Mouse (Mus musculus): ENCODE measurements around the gene Zfp574. TPM values are rescaled to one million over a fixed set of nuclear protein-coding genes. Genes with fewer than 3 reads are reported as not detected.
A peak's percentile ranks its signal among the peaks of the same experiment; 100 is the strongest.

The Zfp574 gene
- polyA plus RNA-seq, 1 experiment from 2014 or later = 19.9 TPM

GRCm38 (mm10) chr7:25063900-25064299 lies 8.5 kb upstream of the Zfp574 start:
- Histone ChIP-seq H3K4me2 (replicated peaks; ENCODE audit: low read depth, low read length) (no peak overlapping the region), H3K36me3 (ENCODE audit: control insufficient read depth, insufficient read depth, low read length) (peaks cover 13% of the 10 kb centered on the region), H3K9me3 (ENCODE audit: control insufficient read depth, low read length) (no peaks in the 10 kb centered on the region), H3K4me1 (replicated peaks; ENCODE audit: control insufficient read depth, insufficient read depth, low read length) (peaks cover 7% of the 10 kb centered on the region; the same call in 1 of the 2 replicates), H3K4me3 (ENCODE audit: low read depth, low read length) (no peak overlapping the region), H3K27ac (ENCODE audit: low read depth, low read length) (no peak overlapping the region), H3K9ac (ENCODE audit: low read depth, low read length) (no peak overlapping the region), H3K27me3 (ENCODE audit: control insufficient read depth, insufficient read depth, low read length) (no peaks in the 10 kb centered on the region)
- WGBS = 85% methylated on average over 8 of the region's 8 CpGs
- DNase-seq (ENCODE audit: low spot score) (no peak), ATAC-seq (ENCODE audit: low FRiP score) (no peak)

- H3K4me1 ChIP-seq (replicated peaks; ENCODE audit: control insufficient read depth, insufficient read depth, low read length) = peaks cover 16% of the 10 kb centered on the region
- H3K27ac ChIP-seq (ENCODE audit: low read depth, low read length) = no peak overlapping the region
- 96% methylated on average over 7 of the region's 7 CpGs for WGBS
- no peaks in the 10 kb centered on the region for H3K27me3 ChIP-seq (ENCODE audit: control insufficient read depth, insufficient read depth, low read length)
- H3K36me3 ChIP-seq (ENCODE audit: control insufficient read depth, insufficient read depth, low read length) = peaks cover 10% of the 10 kb centered on the region
- DNase-seq (ENCODE audit: low spot score) = no peak
- H3K4me3 ChIP-seq (ENCODE audit: low read depth, low read length) = no peak overlapping the region
- no peak overlapping the region for H3K4me2 ChIP-seq (replicated peaks; ENCODE audit: low read depth, low read length)
- ATAC-seq (ENCODE audit: low FRiP score) = no peak
- H3K9ac ChIP-seq (ENCODE audit: low read depth, low read length) = no peak overlapping the region
- H3K9me3 ChIP-seq (ENCODE audit: control insufficient read depth, low read length) = no peaks in the 10 kb centered on the region
Measured at GRCm38 (mm10) chr7:25067338-25067737, 5.0 kb upstream of the Zfp574 start.

GRCm38 (mm10) chr7:25067909-25068656 lies 4.3 kb upstream of the Zfp574 start:
- Histone ChIP-seq H3K27ac (ENCODE audit: low read depth, low read length) (peak overlapping the region; percentile 17; the same call in 1 of the 2 replicates), H3K27me3 (ENCODE audit: control insufficient read depth, insufficient read depth, low read length) (no peaks in the 10 kb centered on the region), H3K9ac (ENCODE audit: low read depth, low read length) (no peak overlapping the region), H3K36me3 (ENCODE audit: control insufficient read depth, insufficient read depth, low read length) (peaks cover 7% of the 10 kb centered on the region), H3K9me3 (ENCODE audit: control insufficient read depth, low read length) (no peaks in the 10 kb centered on the region), H3K4me2 (replicated peaks; ENCODE audit: low read depth, low read length) (0 out of 2 replicates have a peak overlapping the region, but pooled peaks have one; percentile 3), H3K4me1 (replicated peaks; ENCODE audit: control insufficient read depth, insufficient read depth, low read length) (peaks cover 17% of the 10 kb centered on the region), H3K4me3 (ENCODE audit: low read depth, low read length) (no peak overlapping the region)
- 88% methylated on average over 21 of the region's 22 CpGs for WGBS
- ATAC-seq (ENCODE audit: low FRiP score) = no peak; the same call in 1 of the 2 replicates
- DNase-seq (ENCODE audit: low spot score) = no peak

GRCm38 (mm10) chr7:25068724-25069123 lies 3.6 kb upstream of the Zfp574 start:
- H3K4me3 ChIP-seq (ENCODE audit: low read depth, low read length) = no peak overlapping the region
- WGBS = 4% methylated on average over 2 of the region's 2 CpGs
- no peak overlapping the region for H3K9ac ChIP-seq (ENCODE audit: low read depth, low read length)
- H3K4me2 ChIP-seq (replicated peaks; ENCODE audit: low read depth, low read length) = no peak overlapping the region
- H3K36me3 ChIP-seq (ENCODE audit: control insufficient read depth, insufficient read depth, low read length) = peaks cover 7% of the 10 kb centered on the region; the same call in 1 of the 2 replicates
- peak; percentile 39 for ATAC-seq (ENCODE audit: low FRiP score)
- peak; percentile 76 for DNase-seq (ENCODE audit: low spot score)
- peaks cover 22% of the 10 kb centered on the region for H3K4me1 ChIP-seq (replicated peaks; ENCODE audit: control insufficient read depth, insufficient read depth, low read length)
- no peaks in the 10 kb centered on the region for H3K27me3 ChIP-seq (ENCODE audit: control insufficient read depth, insufficient read depth, low read length)
- peak overlapping the region; percentile 17; the same call in 1 of the 2 replicates for H3K27ac ChIP-seq (ENCODE audit: low read depth, low read length)
- no peaks in the 10 kb centered on the region for H3K9me3 ChIP-seq (ENCODE audit: control insufficient read depth, low read length)

- Histone ChIP-seq H3K36me3 (ENCODE audit: control insufficient read depth, insufficient read depth, low read length) (0 out of 2 replicates have a peak, but pooled peaks cover 2% of the 10 kb centered on the region), H3K9me3 (ENCODE audit: control insufficient read depth, low read length) (no peaks in the 10 kb centered on the region), H3K4me1 (replicated peaks; ENCODE audit: control insufficient read depth, insufficient read depth, low read length) (peaks cover 27% of the 10 kb centered on the region), H3K27me3 (ENCODE audit: control insufficient read depth, insufficient read depth, low read length) (no peaks in the 10 kb centered on the region), H3K4me3 (ENCODE audit: low read depth, low read length) (peak overlapping the region; percentile 62), H3K9ac (ENCODE audit: low read depth, low read length) (peak overlapping the region; percentile 92), H3K4me2 (replicated peaks; ENCODE audit: low read depth, low read length) (peak overlapping the region; percentile 97), H3K27ac (ENCODE audit: low read depth, low read length) (peak overlapping the region; percentile 91)
- DNase-seq (ENCODE audit: low spot score) = peak; percentile 64
- 3% methylated on average over 10 of the region's 33 CpGs for WGBS
- ATAC-seq (ENCODE audit: low FRiP score) = peak; percentile 7; the same call in 1 of the 2 replicates
Measured at GRCm38 (mm10) chr7:25072716-25073390, 486 bp downstream of the Zfp574 start.

- H3K9me3 ChIP-seq (ENCODE audit: control insufficient read depth, low read length) = no peaks in the 10 kb centered on the region
- peaks cover 22% of the 10 kb centered on the region for H3K4me1 ChIP-seq (replicated peaks; ENCODE audit: control insufficient read depth, insufficient read depth, low read length)
- H3K36me3 ChIP-seq (ENCODE audit: control insufficient read depth, insufficient read depth, low read length) = no peaks in the 10 kb centered on the region
- DNase-seq (ENCODE audit: low spot score) (no peak), ATAC-seq (ENCODE audit: low FRiP score) (no peak)
- no peaks in the 10 kb centered on the region for H3K27me3 ChIP-seq (ENCODE audit: control insufficient read depth, insufficient read depth, low read length)
- H3K27ac ChIP-seq (ENCODE audit: low read depth, low read length) = peak overlapping the region; percentile 91; the same call in 1 of the 2 replicates
- H3K9ac ChIP-seq (ENCODE audit: low read depth, low read length) = no peak overlapping the region
- H3K4me3 ChIP-seq (ENCODE audit: low read depth, low read length) = no peak overlapping the region
- WGBS = 82% methylated on average over 8 of the region's 8 CpGs
- no peak overlapping the region for H3K4me2 ChIP-seq (replicated peaks; ENCODE audit: low read depth, low read length)
Measured at GRCm38 (mm10) chr7:25073924-25074323, 1.6 kb downstream of the Zfp574 start.

GRCm38 (mm10) chr7:25076296-25076662 lies 3.9 kb downstream of the Zfp574 start:
- Histone ChIP-seq H3K4me2 (replicated peaks; ENCODE audit: low read depth, low read length) (peak overlapping the region; percentile 46), H3K9me3 (ENCODE audit: control insufficient read depth, low read length) (no peaks in the 10 kb centered on the region), H3K4me1 (replicated peaks; ENCODE audit: control insufficient read depth, insufficient read depth, low read length) (peaks cover 17% of the 10 kb centered on the region), H3K27me3 (ENCODE audit: control insufficient read depth, insufficient read depth, low read length) (no peaks in the 10 kb centered on the region), H3K4me3 (ENCODE audit: low read depth, low read length) (peak overlapping the region; percentile 92), H3K9ac (ENCODE audit: low read depth, low read length) (peak overlapping the region; percentile 58; the same call in 1 of the 2 replicates), H3K36me3 (ENCODE audit: control insufficient read depth, insufficient read depth, low read length) (peaks cover 9% of the 10 kb centered on the region; the same call in 1 of the 2 replicates), H3K27ac (ENCODE audit: low read depth, low read length) (peak overlapping the region; percentile 89)
- ATAC-seq (ENCODE audit: low FRiP score) (no peak), DNase-seq (ENCODE audit: low spot score) (no peak)
- 28% methylated on average over 7 of the region's 7 CpGs for WGBS

GRCm38 (mm10) chr7:25076663-25077413 lies 4.5 kb downstream of the Zfp574 start:
- DNase-seq (ENCODE audit: low spot score) (peak; percentile 94), ATAC-seq (ENCODE audit: low FRiP score) (peak; percentile 97)
- no peaks in the 10 kb centered on the region for H3K9me3 ChIP-seq (ENCODE audit: control insufficient read depth, low read length)
- no peaks in the 10 kb centered on the region for H3K27me3 ChIP-seq (ENCODE audit: control insufficient read depth, insufficient read depth, low read length)
- H3K4me3 ChIP-seq (ENCODE audit: low read depth, low read length) = peak overlapping the region; percentile 92
- H3K4me2 ChIP-seq (replicated peaks; ENCODE audit: low read depth, low read length) = peak overlapping the region; percentile 76
- under 1% methylated on average over 51 of the region's 56 CpGs for WGBS
- peaks cover 15% of the 10 kb centered on the region; the same call in 1 of the 2 replicates for H3K36me3 ChIP-seq (ENCODE audit: control insufficient read depth, insufficient read depth, low read length)
- H3K9ac ChIP-seq (ENCODE audit: low read depth, low read length) = peak overlapping the region; percentile 96
- H3K27ac ChIP-seq (ENCODE audit: low read depth, low read length) = peak overlapping the region; percentile 93
- H3K4me1 ChIP-seq (replicated peaks; ENCODE audit: control insufficient read depth, insufficient read depth, low read length) = peaks cover 17% of the 10 kb centered on the region
